8 mouse cellular contexts compared by ENCODE assay signal in genomic region chr6:100833811-100834481, GRCm38 (mm10). TPM values are rescaled to one million over a fixed set of nuclear protein-coding genes. Genes with fewer than 3 reads are reported as not detected.
DNase-seq lines count a peak whose midpoint lies in the region; ATAC-seq lines count a peak whose summit lies in the region.

No protein-coding gene starts in this region.

- peak; percentile 70 to 88 for DNase-seq in adrenal gland, adult (ENCODE audit: inconsistent age in 2 of 2, low spot score in 1 of 2)
- DNase-seq in embryo, embryonic 10 days (ENCODE audit: low spot score), result peak; percentile 60
- peak; percentile 42 for DNase-seq in gastrocnemius, postnatal 10 days
- peak; percentile 32 to 71 for DNase-seq in left cerebral cortex, postnatal 10 days (ENCODE audit: extremely low spot score in 1 of 2, low spot score in 2 of 2)
- DNase-seq in right cerebral cortex, postnatal 25 days, result peak; percentile 68
- peak; percentile 46 to 65 for DNase-seq in urinary bladder, postnatal 4 days (ENCODE audit: low spot score in 2 of 2)

- peak; percentile 34 for ATAC-seq in inflammation-experienced regulatory T-cells, adult 6 months
- peak; percentile 64 for ATAC-seq in megakaryocyte progenitor cell, adult 5-6 weeks (replicated peaks; ENCODE audit: poor library complexity)

- intact Hi-C loops in left cerebral cortex, postnatal 10 days (cut with DNase I), result loop anchor here (10.0 kb wide), 1 partner anchor 159 kb away; the partner anchor contains the start of gene Shq1

RNA-seq across cellular contexts. Expression of gene Ppp4r2, which starts 0.5 kb away (rescaled TPM):
- 10 to 100 TPM; 57.9 to 61.7 TPM for total RNA-seq in gastrocnemius, postnatal 10 days (2021)
- 10 to 100 TPM; 22.8 to 35.4 (median 30.6) TPM for polyA plus RNA-seq in inflammation-experienced regulatory T-cells, adult 6 months (2017; shearing (Covaris generic))
- total RNA-seq in left cerebral cortex, postnatal 10 days (2021), result 10 to 100 TPM; 60.3 to 72.8 TPM
- total RNA-seq in megakaryocyte progenitor cell, adult 5-6 weeks (2015), result 48.8 and 48.9 TPM in 2 replicates
- total RNA-seq in megakaryocyte progenitor cell, adult 5-6 weeks (2017), result 62.6 and 92.3 TPM in 2 replicates

Comparison
In these comparisons a context has a peak if more than half of its experiments do, and no peak if none do; other contexts are left out.
1. Peak in every context shown above with its lines: DNase-seq and ATAC-seq.